Mouse (Mus musculus) activated CD4-positive, CD25-positive, alpha-beta regulatory T cell (primary cell): Measurements from ENCODE around the gene Tceal3. TPM values are rescaled to one million over a fixed set of nuclear protein-coding genes. Genes with fewer than 3 reads are reported as not detected.

Source experiments
- polyA plus RNA-seq, 2 experiments: library from polyadenylated mRNA; unstranded; fragments of 100-300 nt; shearing (Covaris generic); gene quantifications; one replicate each; pipeline ENCODE4 v1.2.1; 2017

Gene Tceal3
- 1 to 10 TPM in 1 of 2 experiments, under 1 TPM in 1; 0.81 to 1.3 TPM for polyA plus RNA-seq

DNA sequence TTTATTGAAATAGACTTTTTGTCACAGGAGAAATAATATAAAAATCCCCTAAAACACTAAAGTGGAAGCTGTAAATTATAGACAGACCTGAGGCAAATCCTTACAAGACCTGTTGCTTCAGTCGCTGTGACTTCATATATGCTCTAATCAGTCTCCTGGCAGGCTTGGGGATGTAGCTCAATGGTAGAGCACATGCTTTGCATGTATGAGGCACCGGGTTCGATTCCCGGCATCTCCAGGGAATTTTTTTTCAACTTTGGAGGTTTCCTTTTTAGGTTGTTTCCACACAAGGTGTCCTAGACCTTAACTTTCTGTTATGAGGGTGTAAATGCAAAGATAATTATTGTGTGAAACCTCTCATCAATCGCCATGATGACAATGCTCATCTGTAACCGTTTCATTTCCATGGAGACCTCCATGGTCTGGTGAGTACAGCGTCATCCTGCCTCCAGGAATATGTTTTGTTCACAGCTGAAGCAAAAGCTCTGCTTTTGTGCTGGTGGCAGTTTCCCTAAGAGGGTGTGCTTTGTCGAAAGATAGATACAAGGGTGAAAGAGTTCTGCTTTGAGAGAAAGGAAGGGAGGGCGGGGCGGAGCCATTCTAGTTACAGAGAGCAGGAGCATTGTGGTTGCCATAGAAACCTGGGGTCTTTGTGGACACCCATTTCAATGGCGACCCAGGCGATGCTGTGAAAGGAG is at the start of gene Tceal3:
Tceal3 (plus strand) TSS at position 644 of the 698 bp plus-strand sequence.

DNA sequence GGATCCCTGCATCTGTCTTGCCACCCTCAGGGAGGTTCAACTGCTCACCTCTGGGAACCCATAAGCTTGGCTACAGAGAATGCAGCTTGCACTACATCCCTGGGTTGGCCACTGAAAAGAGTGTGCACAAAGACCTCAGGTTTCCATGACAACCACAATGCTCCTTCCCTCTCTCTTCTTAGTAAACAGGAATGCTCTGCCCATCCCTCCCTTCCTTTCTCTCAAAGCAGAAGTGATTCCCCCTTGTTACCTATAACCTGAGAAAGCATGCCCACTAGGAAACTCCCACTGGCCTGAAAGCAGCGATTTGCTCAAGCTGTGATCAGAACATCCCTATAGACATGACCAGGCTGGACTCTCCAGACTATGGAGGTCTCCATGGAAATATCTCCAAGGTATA is 46.7 kb upstream of the Tceal3 start, which contains the start of gene Kir3dl2:
Kir3dl2 (minus strand) TSS at position 101 of the 400 bp plus-strand sequence.

DNA sequence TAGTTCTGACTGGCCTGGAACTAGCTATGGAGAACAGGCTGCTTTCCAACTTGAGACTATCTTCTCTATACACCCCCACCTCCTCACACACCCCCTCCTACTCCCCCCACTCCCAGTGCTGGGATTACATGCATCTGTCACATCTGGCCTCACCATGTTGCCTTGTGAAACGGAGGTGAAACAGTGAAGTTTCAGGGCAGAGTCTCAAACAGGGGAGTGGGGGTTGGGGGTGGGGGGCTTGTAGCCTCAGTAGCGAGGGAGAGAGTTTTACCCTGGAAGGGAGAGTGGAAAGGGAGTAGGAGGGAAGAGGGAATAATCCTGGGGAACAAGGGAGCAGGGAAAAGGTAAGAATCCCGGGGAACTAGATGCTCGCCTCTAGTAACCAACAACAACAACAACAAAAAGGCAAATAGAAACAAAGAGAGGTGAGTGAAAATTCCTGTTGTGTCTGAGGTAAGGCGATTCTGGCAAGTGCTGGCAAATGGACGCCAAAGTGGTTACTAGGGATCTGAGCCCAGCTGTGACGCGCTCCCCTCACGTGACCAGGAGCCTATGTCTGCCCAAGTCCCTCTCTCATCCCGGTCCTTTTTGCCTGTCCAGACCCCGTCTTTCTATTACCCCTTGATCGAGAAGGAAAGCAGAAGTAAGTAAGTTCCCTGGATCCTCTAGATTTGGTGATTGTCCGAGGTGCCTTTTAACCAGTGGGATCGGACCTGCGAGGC is 117.0 kb downstream of the Tceal3 start, which contains the start of gene Tceal1:
Tceal1 (plus strand) TSS at position 537 of the 722 bp plus-strand sequence.

Other genes with a start within 250 kb of the Tceal3 start
- gene Kir3dl1, start 72.8 kb upstream of the Tceal3 start, polyA plus RNA-seq: not detected
- gene Kir3dl2, start 46.8 kb upstream of the Tceal3 start, polyA plus RNA-seq: not detected
- under 1 TPM in 1 of 2 experiments, not detected in 1; 0.09 TPM for gene Tceal1, start 117.1 kb downstream of the Tceal3 start, polyA plus RNA-seq
- 10 to 100 TPM; 79.5 to 99.9 TPM for gene Morf4l2, start 152.8 kb downstream of the Tceal3 start, polyA plus RNA-seq
- not detected for gene Glra4, start 189.3 kb downstream of the Tceal3 start, polyA plus RNA-seq
- 1 to 10 TPM; 1.1 to 1.2 TPM for gene Plp1, start 231.8 kb downstream of the Tceal3 start, polyA plus RNA-seq